Mouse (Mus musculus): ENCODE data around the gene Olfr645.

Gene Olfr645

DNA sequence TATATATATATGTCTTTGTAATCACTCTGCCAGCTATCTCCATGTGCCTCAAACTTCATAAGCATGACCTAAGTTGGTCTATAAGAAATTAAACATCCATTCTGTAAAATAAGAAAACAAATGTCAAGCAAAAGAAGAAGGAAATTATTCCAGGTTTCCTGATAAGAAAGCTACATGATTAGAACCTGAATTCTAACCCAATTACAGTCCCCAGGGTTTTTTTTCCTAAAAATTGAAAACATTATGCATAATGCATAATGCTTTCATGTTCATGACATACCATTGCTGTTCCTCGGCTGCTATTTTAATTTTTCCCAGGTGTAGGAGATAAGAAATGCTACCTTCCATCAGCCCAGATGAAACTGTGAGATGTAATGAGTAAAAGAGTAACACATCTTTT lies at the start of gene Olfr645:
Olfr645 (minus strand) TSS at position 101 of the 400 bp plus-strand sequence.
- no peak for DNase-seq

DNA sequence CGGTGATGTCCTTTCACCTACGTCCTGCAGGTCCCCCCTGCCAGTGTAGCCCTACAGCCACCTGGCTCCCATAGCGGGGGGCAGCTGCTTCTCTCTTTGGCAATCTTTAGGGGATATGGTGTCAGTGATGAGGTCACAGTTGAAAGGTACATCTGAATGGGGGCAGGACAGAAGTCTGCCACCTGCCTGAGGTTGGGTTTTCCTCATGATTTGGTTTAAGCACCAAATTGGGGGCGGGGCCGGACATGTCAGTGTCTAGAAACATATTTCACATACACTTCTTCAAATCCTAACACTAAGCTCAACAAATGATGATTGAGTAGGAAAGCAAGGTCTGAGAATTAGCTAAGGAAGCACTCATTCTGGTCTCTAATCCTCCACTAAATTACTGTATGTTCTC lies 44.5 kb upstream of the Olfr645 start, which contains the start of gene Ubqln5:
Ubqln5 (minus strand) TSS at position 101 of the 400 bp plus-strand sequence.
- no peak for DNase-seq

DNA sequence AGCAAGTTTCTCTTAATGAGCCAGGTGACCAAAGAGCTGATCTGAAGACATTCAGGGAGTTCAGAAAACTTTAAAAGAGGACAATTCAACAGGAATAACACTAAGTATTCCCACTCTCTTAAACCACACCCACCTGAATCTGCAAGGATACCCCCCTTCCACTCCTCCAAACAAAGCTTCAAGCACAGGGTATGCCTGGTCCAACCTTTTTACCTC lies 19.4 kb upstream of the Olfr645 start, which contains the start of gene Olfr646:
Olfr646 (plus strand) TSS at position 117 of the 216 bp plus-strand sequence.
- DNase-seq = no peak

DNA sequence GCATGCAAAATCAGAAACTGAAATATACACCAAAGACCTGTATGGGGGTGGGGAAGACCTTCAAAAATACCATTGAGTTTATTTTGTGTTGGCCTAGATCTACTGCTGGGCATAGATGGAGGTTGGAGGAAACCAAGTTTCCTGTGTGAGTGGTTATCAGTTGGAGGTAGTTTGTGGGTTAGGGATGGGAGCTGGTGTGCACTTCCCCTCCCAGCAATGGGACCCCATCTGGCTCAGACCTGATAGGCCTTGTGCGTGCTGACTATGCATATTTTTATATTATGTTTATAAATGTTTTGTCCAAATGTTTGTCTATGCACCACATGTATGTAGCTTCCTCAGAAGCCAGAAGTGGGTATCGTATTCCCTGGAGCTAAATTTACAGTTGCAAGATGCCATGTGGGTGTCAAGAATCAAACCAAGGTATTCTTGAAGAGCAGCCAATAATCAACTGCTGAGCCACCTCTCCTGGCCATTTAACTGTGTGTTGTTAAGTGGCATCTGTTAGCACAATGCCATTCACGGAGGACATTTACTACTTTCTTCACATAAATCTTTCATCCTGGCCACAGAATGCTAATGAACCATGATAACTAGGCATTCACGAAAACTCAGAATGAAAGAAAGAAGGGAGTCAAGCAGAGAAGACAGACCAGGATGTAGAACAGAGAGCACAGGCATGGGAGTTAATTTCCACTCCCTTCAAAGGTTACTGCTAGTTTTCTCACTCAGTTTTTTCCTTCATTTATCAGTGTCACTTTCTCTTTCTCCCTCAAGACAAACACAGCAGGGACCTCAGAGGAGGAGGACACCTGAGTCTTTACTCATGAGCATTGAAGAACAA lies 18.9 kb upstream of the Olfr645 start:
- no peak for DNase-seq

DNA sequence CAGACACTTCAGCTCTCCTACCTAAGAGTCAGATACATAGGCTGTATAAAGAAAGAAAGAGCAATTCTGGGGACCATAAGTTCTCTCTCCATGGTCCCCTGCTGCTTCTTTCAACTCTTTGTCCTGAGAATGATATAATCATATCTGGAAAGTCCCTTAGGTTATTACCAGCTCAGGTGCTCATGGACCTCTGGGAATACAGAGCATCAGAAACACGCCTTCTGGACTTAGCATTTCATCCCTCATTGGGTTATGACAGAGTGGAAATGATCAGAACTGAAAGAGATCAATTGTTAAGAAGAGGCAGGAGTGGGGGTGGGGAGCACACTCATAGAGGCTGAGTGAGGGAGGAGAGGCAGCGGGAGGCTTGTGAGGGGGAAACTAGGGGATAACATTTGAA lies 13.5 kb downstream of the Olfr645 start, which contains the start of gene Olfr644:
Olfr644 (minus strand) TSS at position 101 of the 400 bp plus-strand sequence.
- DNase-seq = no peak

DNA sequence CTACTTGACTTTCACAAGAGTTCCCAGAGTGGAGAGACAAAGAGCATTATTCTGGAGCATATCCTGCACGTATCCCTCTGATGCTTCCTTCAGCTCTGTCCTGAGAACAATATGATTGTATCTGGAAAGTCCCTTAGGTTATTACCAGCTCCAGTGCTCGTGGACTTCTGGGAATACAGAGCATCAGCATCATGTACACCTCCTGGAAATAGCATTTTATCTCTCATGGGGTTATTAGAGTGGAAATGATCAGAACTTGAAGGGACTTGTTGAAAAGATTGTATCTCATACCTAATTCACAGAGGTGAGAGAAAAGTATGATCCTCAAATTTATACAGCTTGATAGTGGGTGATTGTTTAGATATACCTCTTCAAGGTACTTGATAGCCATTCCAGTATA lies 23.9 kb downstream of the Olfr645 start, which contains the start of gene 4930516K23Rik:
4930516K23Rik (minus strand) TSS at position 101 of the 400 bp plus-strand sequence.
- DNase-seq = no peak

DNA sequence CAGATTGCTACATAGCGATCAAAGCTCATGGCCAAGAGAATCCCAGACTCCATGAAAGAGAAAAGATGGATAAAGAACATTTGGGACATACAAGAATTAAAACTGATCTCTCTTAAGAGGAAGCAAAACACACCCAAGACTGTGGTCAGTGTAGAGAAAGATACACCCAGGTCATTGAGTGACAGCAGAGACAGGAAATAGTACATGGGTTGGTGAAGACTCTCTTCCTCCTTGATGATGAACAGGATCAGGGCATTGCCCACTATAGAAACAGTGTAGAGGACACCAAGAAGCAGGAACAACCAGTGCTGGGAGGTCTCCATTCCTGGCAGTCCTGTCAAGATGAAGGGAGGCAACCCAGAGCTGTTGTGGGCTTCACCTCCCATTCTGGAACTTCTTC lies 26.1 kb downstream of the Olfr645 start:
- DNase-seq = no peak

DNA sequence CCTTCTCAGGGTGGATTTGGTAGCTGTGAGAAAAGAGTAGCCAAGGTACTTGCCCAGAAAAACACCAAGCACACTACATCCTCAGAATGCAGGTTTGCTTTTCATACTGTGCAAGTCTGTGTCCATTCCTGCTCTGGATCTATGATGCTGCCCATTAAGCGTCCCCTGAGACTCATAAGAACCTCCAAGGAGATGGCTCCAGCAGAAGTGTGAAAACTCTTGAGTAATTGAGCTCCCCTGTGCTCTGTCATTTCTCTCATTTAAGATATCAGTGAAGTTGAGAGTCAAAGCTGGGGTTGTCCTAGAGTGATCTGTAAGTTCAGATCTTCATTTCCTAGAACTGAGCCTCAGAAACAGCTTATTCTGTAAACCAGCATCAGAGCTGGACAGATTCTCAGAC lies 32.7 kb downstream of the Olfr645 start, which contains the start of gene Olfr642:
Olfr642 (minus strand) TSS at position 101 of the 400 bp plus-strand sequence.
- no peak for DNase-seq

DNA sequence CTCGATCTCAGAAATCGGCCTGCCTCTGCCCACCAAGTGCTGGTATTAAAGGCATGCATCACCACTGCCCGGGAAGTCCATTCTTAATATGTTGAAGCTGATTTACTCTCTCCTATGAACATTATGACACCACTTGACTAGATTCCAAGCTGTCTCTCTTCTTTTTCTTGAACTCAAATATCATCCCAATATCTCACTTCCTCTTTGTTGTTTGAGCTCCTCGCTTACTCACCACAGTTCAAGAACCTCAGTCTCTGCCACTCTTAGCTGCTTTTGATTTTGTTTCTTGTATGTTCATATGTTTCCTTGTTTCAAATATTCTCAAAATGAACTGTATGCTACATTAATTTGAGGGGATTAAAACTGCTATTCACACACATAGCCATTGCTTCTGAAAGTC lies 34.5 kb downstream of the Olfr645 start:
- DNase-seq = no peak

DNA sequence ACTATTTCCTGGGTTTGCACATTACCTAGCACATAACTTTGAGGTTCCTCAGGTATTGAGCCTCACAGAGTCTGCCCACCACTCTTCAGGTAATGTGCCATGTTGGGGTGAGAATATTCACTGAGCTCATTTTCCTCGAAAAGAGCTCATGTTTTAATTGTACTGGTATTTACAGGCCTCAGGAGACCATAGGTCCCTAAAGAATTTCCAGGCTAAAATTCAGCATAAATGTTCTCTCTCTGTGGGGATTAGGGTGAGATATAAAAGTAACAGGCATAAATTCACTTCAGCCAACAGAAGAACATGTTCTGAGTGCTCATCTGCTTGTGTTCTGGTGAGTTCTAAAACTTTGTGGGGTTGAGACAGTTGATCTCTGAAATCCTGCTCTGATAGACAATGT lies 50.1 kb downstream of the Olfr645 start, which contains the start of gene Olfr641:
Olfr641 (plus strand) TSS at position 301 of the 400 bp plus-strand sequence.
- no peak for DNase-seq
